Mouse (Mus musculus): ENCODE data around the gene Gm21887. TPM values are rescaled to one million over a fixed set of nuclear protein-coding genes. Genes with fewer than 3 reads are reported as not detected.
A peak's percentile ranks its signal among the peaks of the same experiment; 100 is the strongest.
"Not testable (repeated sequence)": the region's sequence is repeated elsewhere in the genome, so short reads cannot be mapped to it uniquely, and the experiment has no call there.

The Gm21887 gene
- total RNA-seq (2015) (28.5 and 29.2 TPM in 2 replicates), total RNA-seq (2017) (38.0 and 59.3 TPM in 2 replicates)

DNA sequence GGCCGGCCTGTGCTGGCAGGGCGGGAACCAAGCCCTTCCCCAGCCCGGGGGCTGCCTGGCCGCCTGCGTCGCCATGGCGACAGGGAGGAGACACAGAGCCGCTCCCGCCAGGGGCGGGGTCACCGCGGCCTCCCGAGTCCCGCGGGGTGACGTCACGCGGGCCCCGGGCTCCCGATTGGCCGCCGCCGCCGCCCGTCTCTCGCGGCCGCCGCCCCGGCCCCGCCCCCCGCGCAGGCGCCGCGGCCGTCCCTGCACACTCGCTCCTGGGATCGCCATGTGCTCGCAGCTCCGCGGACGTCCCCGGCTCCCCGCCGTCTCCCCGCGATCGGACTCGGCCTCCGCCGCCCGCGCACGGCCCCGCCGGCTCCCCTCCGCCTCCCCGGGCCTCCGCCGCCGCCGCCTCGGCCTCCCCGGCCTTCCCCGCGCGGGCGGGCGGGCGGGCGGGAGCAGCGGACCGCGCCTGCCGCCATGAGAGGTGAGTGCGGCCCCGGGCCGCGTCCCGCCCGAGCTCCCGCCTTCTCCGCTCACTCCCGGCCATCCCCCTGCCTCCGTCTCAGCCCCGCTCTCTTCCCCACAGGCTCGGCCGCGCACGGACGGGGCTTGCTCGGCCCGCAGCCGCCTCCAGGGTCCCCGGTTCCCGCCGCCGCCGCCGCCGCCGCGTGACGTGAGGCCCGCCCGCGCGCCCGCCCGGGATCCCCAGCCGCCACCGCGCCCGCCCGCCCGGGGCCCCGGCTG lies at the start of gene Gm21887:
Gene Gm21887 (plus strand): TSS at position 644 of the 735 bp plus-strand sequence.
- peak; percentile 60 for ATAC-seq (ENCODE audit: poor library complexity, severe bottlenecking)

DNA sequence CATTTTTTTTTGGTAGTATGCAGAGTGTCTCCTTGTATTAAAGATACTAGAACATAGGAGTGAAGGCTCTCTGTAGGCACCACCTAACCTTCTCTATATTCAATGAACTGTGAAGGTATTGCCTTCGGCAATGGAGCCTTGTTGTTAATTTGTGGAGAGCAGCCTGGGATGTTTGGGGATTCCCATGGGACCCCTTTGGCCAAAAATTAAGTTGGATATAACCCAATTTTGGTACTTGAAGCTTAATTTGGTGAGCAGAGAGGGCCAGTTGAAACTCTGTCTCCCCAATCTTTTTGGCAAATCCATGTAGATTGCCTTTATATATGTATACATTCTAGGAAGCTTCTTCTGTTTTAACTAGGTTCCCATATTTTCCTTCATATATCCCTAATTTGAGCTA lies 40.1 kb upstream of the Gm21887 start:
- no peak for ATAC-seq (ENCODE audit: poor library complexity, severe bottlenecking)

DNA sequence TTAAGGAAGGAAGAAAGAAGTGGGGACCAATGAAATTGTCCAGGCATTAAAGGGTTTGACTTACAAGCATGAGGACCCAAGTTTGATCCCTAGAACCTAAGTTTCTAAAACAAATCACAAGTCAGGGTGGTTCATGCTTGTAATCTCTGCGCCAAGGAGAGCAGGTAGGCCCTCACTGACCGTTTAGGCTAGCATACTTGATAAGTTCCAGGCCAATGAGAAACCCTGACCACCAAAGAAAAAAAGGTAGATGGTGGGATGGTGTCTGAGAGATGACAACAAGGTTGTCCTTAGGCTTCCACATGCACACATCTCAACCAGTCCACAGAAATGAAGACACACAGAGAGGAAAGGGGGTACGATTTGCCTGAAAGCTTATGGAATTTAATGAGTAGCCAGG lies 39.7 kb upstream of the Gm21887 start:
- not testable (repeated sequence) for ATAC-seq (ENCODE audit: poor library complexity, severe bottlenecking)

DNA sequence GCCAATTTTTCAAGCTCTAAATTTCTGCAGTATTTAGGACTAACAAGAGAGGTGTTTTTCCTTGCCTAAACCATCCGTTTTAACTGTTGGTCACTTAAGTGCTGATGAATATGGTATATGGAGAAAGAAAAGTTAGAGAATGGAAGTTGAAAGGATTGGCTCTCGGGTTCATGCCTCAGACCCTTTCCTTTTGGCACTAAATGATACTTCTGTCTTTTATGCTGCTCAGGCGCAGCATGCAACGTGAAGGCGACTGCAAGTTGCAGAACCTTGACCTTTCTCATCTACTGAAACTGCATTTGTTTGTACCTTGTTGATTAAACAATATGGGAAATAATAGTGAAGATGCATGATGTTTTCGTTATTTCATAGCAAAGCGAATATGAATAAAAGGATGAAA lies 38.9 kb upstream of the Gm21887 start:
- not testable (repeated sequence) for ATAC-seq (ENCODE audit: poor library complexity, severe bottlenecking)

DNA sequence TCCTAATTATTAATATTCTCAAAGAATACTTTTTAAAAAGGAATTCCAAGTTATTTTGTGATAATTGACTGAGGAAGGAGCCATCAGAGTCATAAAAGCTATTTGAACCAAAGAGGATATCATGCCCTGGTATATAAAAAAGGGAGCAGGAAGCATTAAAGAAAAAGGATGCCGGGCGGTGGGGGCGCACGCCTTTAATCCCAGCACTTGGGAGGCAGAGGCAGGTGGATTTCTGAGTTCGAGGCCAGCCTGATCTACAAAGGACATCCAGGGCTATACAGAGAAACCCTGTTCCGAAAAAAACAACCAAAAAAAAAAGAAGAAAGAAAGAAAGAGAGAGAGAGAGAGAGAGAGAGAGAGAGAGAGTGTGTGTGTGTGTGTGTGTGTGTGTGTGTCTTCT lies 37.9 kb upstream of the Gm21887 start:
- ATAC-seq (ENCODE audit: poor library complexity, severe bottlenecking): not testable (repeated sequence)

- not testable (repeated sequence) for ATAC-seq (ENCODE audit: poor library complexity, severe bottlenecking)
Observed at GRCm38 (mm10) chrX:169972131-169972530, 37.3 kb upstream of the Gm21887 start.

- peak; percentile 79 for ATAC-seq (ENCODE audit: poor library complexity, severe bottlenecking)
Observed at GRCm38 (mm10) chrX:169972791-169973494, 36.5 kb upstream of the Gm21887 start.

- not testable (repeated sequence) for ATAC-seq (ENCODE audit: poor library complexity, severe bottlenecking)
Observed at GRCm38 (mm10) chrX:169973806-169974205, 35.7 kb upstream of the Gm21887 start.

GRCm38 (mm10) chrX:169974456-169974855 lies 35.0 kb upstream of the Gm21887 start:
- ATAC-seq (ENCODE audit: poor library complexity, severe bottlenecking): not testable (repeated sequence)

DNA sequence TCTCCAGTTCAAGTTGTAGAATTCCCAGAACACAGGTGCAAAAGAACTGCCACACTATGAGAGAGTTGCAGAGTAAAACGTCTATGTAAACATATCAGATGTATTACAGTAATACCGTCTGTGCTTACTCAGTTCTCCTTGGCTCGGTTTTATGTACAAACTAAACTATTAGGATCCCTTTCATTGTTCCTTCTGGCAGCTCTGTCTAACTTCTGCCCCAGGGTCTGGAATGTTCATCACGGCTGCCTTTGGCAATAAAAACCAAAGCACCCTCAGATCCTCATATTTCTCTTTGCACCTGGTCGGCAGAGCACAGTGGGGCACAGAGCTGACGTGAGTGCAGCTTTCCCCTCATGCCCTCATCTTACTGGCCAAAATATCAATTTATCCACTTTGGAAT lies 34.5 kb upstream of the Gm21887 start:
- not testable (repeated sequence) for ATAC-seq (ENCODE audit: poor library complexity, severe bottlenecking)

GRCm38 (mm10) chrX:169975681-169976131 lies 33.8 kb upstream of the Gm21887 start:
- ATAC-seq (ENCODE audit: poor library complexity, severe bottlenecking): peak; percentile 3; the same call in 1 of the 2 replicates

GRCm38 (mm10) chrX:169976340-169976739 lies 33.1 kb upstream of the Gm21887 start:
- not testable (repeated sequence) for ATAC-seq (ENCODE audit: poor library complexity, severe bottlenecking)

- ATAC-seq (ENCODE audit: poor library complexity, severe bottlenecking): not testable (repeated sequence)
Observed at GRCm38 (mm10) chrX:169977856-169978435, 31.5 kb upstream of the Gm21887 start.

- peak; percentile 62 for ATAC-seq (ENCODE audit: poor library complexity, severe bottlenecking)
Observed at GRCm38 (mm10) chrX:169978436-169979381, 30.8 kb upstream of the Gm21887 start.

- ATAC-seq (ENCODE audit: poor library complexity, severe bottlenecking): not testable (repeated sequence)
Observed at GRCm38 (mm10) chrX:169979461-169980202, 29.8 kb upstream of the Gm21887 start.

- not testable (repeated sequence) for ATAC-seq (ENCODE audit: poor library complexity, severe bottlenecking)
Observed at GRCm38 (mm10) chrX:169980203-169980556, 29.3 kb upstream of the Gm21887 start.

DNA sequence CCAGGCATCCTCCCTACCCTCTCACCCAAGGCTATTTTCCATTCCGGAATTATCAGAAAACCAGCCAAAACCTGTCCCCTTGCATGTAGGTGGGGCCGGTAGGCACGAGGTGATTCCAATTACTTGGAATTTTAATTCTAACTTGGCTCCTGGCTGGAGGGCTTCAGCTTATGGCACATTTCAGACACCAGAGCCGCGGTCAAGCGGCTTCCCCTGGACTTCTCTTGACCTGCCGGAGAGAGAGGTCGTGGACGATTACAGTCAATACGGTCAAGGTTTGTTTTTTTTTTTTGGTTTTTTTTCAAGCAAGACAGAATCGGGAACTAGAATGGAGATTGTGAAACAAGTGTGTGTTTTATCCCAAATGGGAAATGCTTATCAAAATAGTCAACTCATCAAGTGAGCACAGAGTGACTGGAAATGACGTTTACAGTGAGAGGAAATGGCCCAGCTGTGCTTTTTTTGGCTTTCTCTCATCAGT lies 28.6 kb upstream of the Gm21887 start:
- ATAC-seq (ENCODE audit: poor library complexity, severe bottlenecking): peak; percentile 38

- ATAC-seq (ENCODE audit: poor library complexity, severe bottlenecking): not testable (repeated sequence)
Observed at GRCm38 (mm10) chrX:169981761-169982181, 27.7 kb upstream of the Gm21887 start.

- ATAC-seq (ENCODE audit: poor library complexity, severe bottlenecking): not testable (repeated sequence)
Observed at GRCm38 (mm10) chrX:169982606-169983400, 26.7 kb upstream of the Gm21887 start.

Data from megakaryocyte, adult 5-6 weeks (primary cell).